Mouse (Mus musculus) CH12.LX (cell line): Measurements from ENCODE around the gene Ube2i.

Experiments used
- CHD2 ChIP-seq: IDR thresholded peaks from 2 replicates; pipeline ENCODE4 v1.6.1; 2011; ENCODE audit warnings: low read length, improper control_type of control experiment
- CTCF ChIP-seq, 2 experiments: IDR thresholded peaks in 1 of 2; conservative IDR thresholded peaks in 1 of 2; 2 replicates each; pipeline ENCODE4 v1.5.1; 2011 to 2012; ENCODE audit warnings: low read depth in 2 of 2, low read length in 2 of 2, improper control_type of control experiment in 1 of 2, inconsistent platforms in 1 of 2, mild to moderate bottlenecking in 1 of 2, moderate library complexity in 1 of 2
- ELF1 ChIP-seq: IDR thresholded peaks from 2 replicates; pipeline ENCODE4 v1.6.1; 2014; ENCODE audit warnings: low read depth, mild to moderate bottlenecking, inconsistent platforms, low read length, improper control_type of control experiment
- ETS1 ChIP-seq: conservative IDR thresholded peaks from 2 replicates; pipeline ENCODE4 v1.6.1; 2012; ENCODE audit warnings: low read depth, mild to moderate bottlenecking, inconsistent platforms, low read length, improper control_type of control experiment, moderate library complexity
- HCFC1 ChIP-seq: IDR thresholded peaks from 2 replicates; pipeline ENCODE4 v1.6.1; 2012; ENCODE audit warnings: low read depth, mild to moderate bottlenecking, inconsistent platforms, low read length, improper control_type of control experiment
- MAZ ChIP-seq: IDR thresholded peaks from 2 replicates; pipeline ENCODE4 v1.6.1; 2012; ENCODE audit warnings: low read depth, mild to moderate bottlenecking, inconsistent platforms, low read length, improper control_type of control experiment, moderate library complexity
- MXI1 ChIP-seq: IDR thresholded peaks from 2 replicates; pipeline ENCODE4 v1.6.1; 2011; ENCODE audit warnings: mild to moderate bottlenecking, low read depth, low read length, improper control_type of control experiment
- NRF1 ChIP-seq: IDR thresholded peaks from 2 replicates; pipeline ENCODE4 v1.6.1; 2014; ENCODE audit warnings: low read depth, mild to moderate bottlenecking, inconsistent platforms, low read length, improper control_type of control experiment, moderate library complexity
- POLR2A ChIP-seq: IDR thresholded peaks from 2 replicates; pipeline ENCODE4 v1.6.1; 2011; ENCODE audit warnings: low read depth, mild to moderate bottlenecking, improper control_type of control experiment, low read length
- POLR2AphosphoS2 ChIP-seq: IDR thresholded peaks from 2 replicates; pipeline ENCODE4 v1.6.1; 2011; ENCODE audit warnings: low read depth, low read length, improper control_type of control experiment
- RCOR1 ChIP-seq: conservative IDR thresholded peaks from 2 replicates; pipeline ENCODE4 v1.6.1; 2012; ENCODE audit warnings: low read depth, mild to moderate bottlenecking, inconsistent platforms, low read length, improper control_type of control experiment
- USF1 ChIP-seq: IDR thresholded peaks from 2 replicates; pipeline ENCODE4 v1.6.1; 2014; ENCODE audit warnings: low read depth, mild to moderate bottlenecking, inconsistent platforms, low read length, improper control_type of control experiment
- ZMIZ1 ChIP-seq: IDR thresholded peaks from 2 replicates; pipeline ENCODE4 v1.6.1; 2012; ENCODE audit warnings: low read depth, mild to moderate bottlenecking, inconsistent platforms, low read length, improper control_type of control experiment

DNA sequence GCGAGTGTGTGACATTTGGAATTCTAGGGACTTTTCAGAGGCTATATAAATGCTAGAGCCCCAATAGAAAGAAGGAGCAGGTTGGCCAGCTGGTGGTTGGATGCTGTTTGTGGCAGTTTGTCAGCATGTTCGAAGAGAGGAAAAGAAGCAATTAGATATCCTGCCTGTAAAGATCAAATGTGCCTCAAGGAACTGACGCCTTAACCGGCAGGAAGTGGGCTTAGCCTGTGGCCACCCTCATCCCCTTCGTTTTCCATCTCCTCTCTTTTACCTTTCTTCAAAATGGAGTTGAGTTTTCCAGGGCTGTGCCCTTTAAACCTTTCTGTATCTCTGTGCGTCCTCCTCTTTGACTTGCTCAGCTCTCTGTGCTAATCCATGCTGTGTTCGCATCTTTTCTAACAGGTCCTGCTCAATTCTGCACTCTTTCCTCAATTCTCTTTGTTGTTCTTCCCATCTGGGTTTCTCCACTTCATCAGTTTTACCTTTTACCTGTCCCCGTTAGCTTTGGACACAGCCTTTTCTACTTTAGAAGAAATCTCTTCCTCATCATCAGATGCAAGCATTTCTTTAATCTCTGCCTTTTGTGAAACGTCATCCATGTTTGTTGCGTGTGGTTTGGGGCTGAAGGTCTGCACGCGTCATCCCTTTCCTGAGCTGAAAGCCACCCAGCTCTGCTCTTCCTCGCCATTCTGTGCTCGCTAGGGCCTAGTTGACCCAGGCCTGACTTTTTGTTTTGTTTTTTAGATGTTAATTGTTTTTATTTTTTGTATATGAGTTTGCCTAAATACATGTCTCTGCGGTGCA is 54.7 kb downstream of the Ube2i start:
- TF ChIP-seq POLR2AphosphoS2 (no peak), CTCF (conservative IDR thresholded peaks at IDR 0.05 in 1 of 2, IDR thresholded peaks at IDR 0.05 in 1 of 2; ENCODE audit: low read depth in 2 of 2, low read length in 2 of 2) (no peak), HCFC1 (no peak), POLR2A (no peak), ZMIZ1 (no peak), USF1 (no peak), RCOR1 (no peak), ELF1 (no peak), CHD2 (no peak), NRF1 (no peak), MXI1 (no peak), MAZ (no peak), ETS1 (no peak)
